Comparison of ENCODE assay signal across 10 mouse cellular contexts in genomic region chr14:55558740-55559448, GRCm38 (mm10). TPM values are rescaled to one million over a fixed set of nuclear protein-coding genes. Genes with fewer than 3 reads are reported as not detected.
DNase-seq lines count a peak whose midpoint lies in the region; ATAC-seq lines count a peak whose summit lies in the region.
"Had no signal": no experiment of that assay in that cellular context is flagged by ENCODE, and none has a peak within 500 bp of the region (broad histone marks: within the 10 kb centered on the region; RNA-seq: fewer than 3 reads in every experiment).

No protein-coding gene starts in this region.

- H3K9ac ChIP-seq in lung, embryonic 15.5 days, result peak overlapping the region; percentile 32; the same call in 1 of the 2 replicates
- H3K9ac ChIP-seq in forebrain, embryonic 11.5 days (ENCODE audit: low read length), result peak overlapping the region; percentile 76; the same call in 1 of the 2 replicates
- H3K9ac ChIP-seq in limb, embryonic 15.5 days, result no peak overlapping the region
- peak overlapping the region; percentile 49; the same call in 1 of the 2 replicates for H3K9ac ChIP-seq in stomach, embryonic 14.5 days (replicated peaks; ENCODE audit: low read depth, low read length)

- H3K4me3 ChIP-seq in lung, embryonic 15.5 days, result peak overlapping the region; percentile 79
- H3K4me3 ChIP-seq in forebrain, embryonic 11.5 days (ENCODE audit: low read depth, low read length), result peak overlapping the region; percentile 62
- H3K4me3 ChIP-seq in limb, embryonic 15.5 days, result peak overlapping the region; percentile 68
- H3K4me3 ChIP-seq in stomach, embryonic 14.5 days (ENCODE audit: low read depth, low read length), result peak overlapping the region; percentile 70

- H3K4me1 ChIP-seq in lung, embryonic 15.5 days, result peaks cover 25% of the 10 kb centered on the region
- H3K4me1 ChIP-seq in forebrain, embryonic 11.5 days (replicated peaks; ENCODE audit: control insufficient read depth, insufficient read depth, low read length), result no peaks in the 10 kb centered on the region
- peaks cover 18% of the 10 kb centered on the region for H3K4me1 ChIP-seq in limb, embryonic 15.5 days
- H3K4me1 ChIP-seq in stomach, embryonic 14.5 days (ENCODE audit: control insufficient read depth, insufficient read depth, low read length), result peaks cover 20% of the 10 kb centered on the region

- ATAC-seq in lung, embryonic 15.5 days (ENCODE audit: borderline replicate concordance, extremely low read depth, low FRiP score, low TSS enrichment), result no peak
- ATAC-seq in forebrain, embryonic 11.5 days (replicated peaks; ENCODE audit: low FRiP score), result no peak
- no peak for ATAC-seq in limb, embryonic 15.5 days (ENCODE audit: insufficient number of reproducible peaks, low FRiP score, low TSS enrichment, low read depth)
- ATAC-seq in stomach, embryonic 14.5 days (ENCODE audit: insufficient number of reproducible peaks, insufficient read depth, low FRiP score, low read depth), result no peak

- 47% methylated on average over 6 of the region's 6 CpGs for WGBS in lung, embryonic 15.5 days
- WGBS in forebrain, embryonic 11.5 days, result 54% methylated on average over 6 of the region's 6 CpGs
- 49% methylated on average over 6 of the region's 6 CpGs for WGBS in limb, embryonic 15.5 days
- 59% methylated on average over 6 of the region's 6 CpGs for WGBS in stomach, embryonic 14.5 days

- H3K9me3 ChIP-seq in lung, embryonic 15.5 days, result no peaks in the 10 kb centered on the region
- H3K9me3 ChIP-seq in forebrain, embryonic 11.5 days (ENCODE audit: control insufficient read depth, low read length), result no peaks in the 10 kb centered on the region
- H3K9me3 ChIP-seq in limb, embryonic 15.5 days, result no peaks in the 10 kb centered on the region
- H3K9me3 ChIP-seq in stomach, embryonic 14.5 days (ENCODE audit: control insufficient read depth, low read depth, low read length), result no peaks in the 10 kb centered on the region

- intact Hi-C loops in left cerebral cortex, postnatal 25 days (cut with DNase I), result no loop called here

- peak overlapping the region; percentile 70 for H3K4me2 ChIP-seq in lung, embryonic 15.5 days
- H3K4me2 ChIP-seq in forebrain, embryonic 11.5 days (ENCODE audit: low read depth, low read length, severe bottlenecking), result peak overlapping the region; percentile 43
- H3K4me2 ChIP-seq in limb, embryonic 15.5 days, result peak overlapping the region; percentile 61
- H3K4me2 ChIP-seq in stomach, embryonic 14.5 days (replicated peaks; ENCODE audit: low read depth, low read length), result peak overlapping the region; percentile 78

- H3K27me3 ChIP-seq in lung, embryonic 15.5 days, result no peaks in the 10 kb centered on the region
- no peaks in the 10 kb centered on the region for H3K27me3 ChIP-seq in forebrain, embryonic 11.5 days (ENCODE audit: control insufficient read depth, insufficient read depth, low read length)
- H3K27me3 ChIP-seq in limb, embryonic 15.5 days, result no peaks in the 10 kb centered on the region
- no peaks in the 10 kb centered on the region for H3K27me3 ChIP-seq in stomach, embryonic 14.5 days (ENCODE audit: control insufficient read depth, insufficient read depth, low read length)

- peaks cover 2% of the 10 kb centered on the region; the same call in 1 of the 2 replicates for H3K36me3 ChIP-seq in lung, embryonic 15.5 days
- H3K36me3 ChIP-seq in forebrain, embryonic 11.5 days (ENCODE audit: control insufficient read depth, insufficient read depth, low read length), result no peaks in the 10 kb centered on the region
- H3K36me3 ChIP-seq in limb, embryonic 15.5 days, result peaks cover 7% of the 10 kb centered on the region; the same call in 1 of the 2 replicates
- H3K36me3 ChIP-seq in stomach, embryonic 14.5 days (ENCODE audit: control insufficient read depth, insufficient read depth, low read length), result peaks cover 4% of the 10 kb centered on the region

- no peak for DNase-seq in lung, postnatal 25 days (ENCODE audit: low spot score)
- no peak for DNase-seq in forebrain, embryonic 11.5 days (ENCODE audit: low spot score)
- DNase-seq in embryo, embryonic 9.5 days (ENCODE audit: extremely low spot score), result no peak
- no peak for DNase-seq in left cerebral cortex, postnatal 25 days (ENCODE audit: low spot score in 2 of 2)
- DNase-seq in testis, postnatal 10 days (ENCODE audit: low spot score), result no peak

- no peak overlapping the region for H3K27ac ChIP-seq in lung, embryonic 15.5 days
- H3K27ac ChIP-seq in forebrain, embryonic 11.5 days (ENCODE audit: low read depth, low read length), result no peak overlapping the region
- no peak overlapping the region for H3K27ac ChIP-seq in limb, embryonic 15.5 days
- H3K27ac ChIP-seq in stomach, embryonic 14.5 days (ENCODE audit: low read length), result peak overlapping the region; percentile 99

RNA-seq across cellular contexts. Expression of gene Dcaf11, which starts 0.9 kb away (rescaled TPM):
- 67.7 and 72.6 TPM in 2 replicates for polyA plus RNA-seq in lung, embryonic 15.5 days (2015; fragmentation: Nextera tagmentation; extraction: Ambion mirVana)
- polyA plus RNA-seq in forebrain, embryonic 11.5 days (2014; fragmentation: Nextera tagmentation; extraction: Ambion mirVana), result 74.2 and 74.6 TPM in 2 replicates
- polyA plus RNA-seq in limb, embryonic 15.5 days (2015; fragmentation: Nextera tagmentation; extraction: Ambion mirVana), result 50.0 and 50.1 TPM in 2 replicates
- polyA plus RNA-seq in stomach, embryonic 14.5 days (2014; fragmentation: Nextera tagmentation; extraction: Ambion mirVana), result 67.6 and 69.6 TPM in 2 replicates
- 10 to 100 TPM; 73.1 to 77.7 TPM for total RNA-seq in left cerebral cortex, postnatal 25 days (2021)

RNA-seq across cellular contexts. Expression of gene A730061H03Rik, which starts 1.3 kb away (rescaled TPM):
- 0.79 and 1.2 TPM in 2 replicates for polyA plus RNA-seq in lung, embryonic 15.5 days (2015; fragmentation: Nextera tagmentation; extraction: Ambion mirVana)
- 0.71 TPM in 1 of 2 replicates, not detected in the other for polyA plus RNA-seq in forebrain, embryonic 11.5 days (2014; fragmentation: Nextera tagmentation; extraction: Ambion mirVana)
- polyA plus RNA-seq in limb, embryonic 15.5 days (2015; fragmentation: Nextera tagmentation; extraction: Ambion mirVana), result 1.3 and 1.4 TPM in 2 replicates
- polyA plus RNA-seq in stomach, embryonic 14.5 days (2014; fragmentation: Nextera tagmentation; extraction: Ambion mirVana), result 0.91 and 1.2 TPM in 2 replicates
- total RNA-seq in left cerebral cortex, postnatal 25 days (2021), result under 1 TPM in 1 of 2 experiments, not detected in 1; 0.89 TPM
- total RNA-seq: gastrocnemius, adult 8-10 months had no signal

RNA-seq across cellular contexts. Expression of gene Fitm1, which starts 16.5 kb away (rescaled TPM):
- 3.3 and 3.7 TPM in 2 replicates for polyA plus RNA-seq in lung, embryonic 15.5 days (2015; fragmentation: Nextera tagmentation; extraction: Ambion mirVana)
- polyA plus RNA-seq in forebrain, embryonic 11.5 days (2014; fragmentation: Nextera tagmentation; extraction: Ambion mirVana), result not detected in 2 replicates
- 17.3 and 44.6 TPM in 2 replicates for polyA plus RNA-seq in limb, embryonic 15.5 days (2015; fragmentation: Nextera tagmentation; extraction: Ambion mirVana)
- 0.61 TPM in 1 of 2 replicates, not detected in the other for polyA plus RNA-seq in stomach, embryonic 14.5 days (2014; fragmentation: Nextera tagmentation; extraction: Ambion mirVana)
- total RNA-seq in left cerebral cortex, postnatal 25 days (2021), result not detected
- total RNA-seq: neutrophil, adult 5-6 weeks had no signal

RNA-seq across cellular contexts. Expression of gene Pck2, which starts 18.8 kb away (rescaled TPM):
- polyA plus RNA-seq in lung, embryonic 15.5 days (2015; fragmentation: Nextera tagmentation; extraction: Ambion mirVana), result 66.0 and 67.2 TPM in 2 replicates
- polyA plus RNA-seq in forebrain, embryonic 11.5 days (2014; fragmentation: Nextera tagmentation; extraction: Ambion mirVana), result 16.2 and 17.8 TPM in 2 replicates
- 32.4 and 34.3 TPM in 2 replicates for polyA plus RNA-seq in limb, embryonic 15.5 days (2015; fragmentation: Nextera tagmentation; extraction: Ambion mirVana)
- polyA plus RNA-seq in stomach, embryonic 14.5 days (2014; fragmentation: Nextera tagmentation; extraction: Ambion mirVana), result 43.4 and 44.0 TPM in 2 replicates
- 10 to 100 TPM; 20.2 to 25.3 TPM for total RNA-seq in left cerebral cortex, postnatal 25 days (2021)

RNA-seq across cellular contexts. Expression of gene Psme1, which starts 19.0 kb away (rescaled TPM):
- 168 and 171 TPM in 2 replicates for polyA plus RNA-seq in lung, embryonic 15.5 days (2015; fragmentation: Nextera tagmentation; extraction: Ambion mirVana)
- 100 and 105 TPM in 2 replicates for polyA plus RNA-seq in forebrain, embryonic 11.5 days (2014; fragmentation: Nextera tagmentation; extraction: Ambion mirVana)
- 141 and 148 TPM in 2 replicates for polyA plus RNA-seq in limb, embryonic 15.5 days (2015; fragmentation: Nextera tagmentation; extraction: Ambion mirVana)
- polyA plus RNA-seq in stomach, embryonic 14.5 days (2014; fragmentation: Nextera tagmentation; extraction: Ambion mirVana), result 161 and 170 TPM in 2 replicates
- total RNA-seq in left cerebral cortex, postnatal 25 days (2021), result 10 to 100 TPM; 39.4 to 45.3 TPM
